Mouse (Mus musculus) myocyte (in vitro differentiated cells): ENCODE measurements around the gene Gpx7. TPM values are rescaled to one million over a fixed set of nuclear protein-coding genes. Genes with fewer than 3 reads are reported as not detected.

ENCODE experiments used
- H3K27me3 ChIP-seq: one replicate; pipeline ENCODE4 v1.6.1; 2011; ENCODE audit not compliant: control insufficient read depth, insufficient read depth, insufficient read length
- H3K36me3 ChIP-seq: one replicate; pipeline ENCODE4 v1.6.1; 2011; ENCODE audit not compliant: control insufficient read depth, insufficient read depth
- H3K4me2 ChIP-seq: one replicate; pipeline ENCODE4 v1.6.1; 2011; ENCODE audit warnings: low read depth, control low read depth
- H3K4me3 ChIP-seq: one replicate; pipeline ENCODE4 v1.5.1; 2011; ENCODE audit warnings: mild to moderate bottlenecking, control low read depth, moderate library complexity
- H3K79me2 ChIP-seq: one replicate; pipeline ENCODE4 v1.6.1; 2011; ENCODE audit not compliant: control insufficient read depth, insufficient read depth
- H3ac ChIP-seq: one replicate; pipeline ENCODE4 v1.6.1; 2011; ENCODE audit not compliant: control insufficient read depth, insufficient read length
- CEBPB ChIP-seq: IDR thresholded peaks from 2 replicates; pipeline ENCODE4 v1.6.1; 2011; ENCODE audit warnings: mild to moderate bottlenecking, moderate library complexity; ENCODE audit not compliant: poor library complexity, insufficient read depth, severe bottlenecking
- E2F4 ChIP-seq: IDR thresholded peaks from one replicate; pipeline ENCODE4 v1.6.1; 2011; ENCODE audit warnings: mild to moderate bottlenecking, control low read depth, moderate library complexity; ENCODE audit not compliant: insufficient read depth
- MAX ChIP-seq: IDR thresholded peaks from one replicate; pipeline ENCODE4 v1.6.1; 2011; ENCODE audit warnings: low read depth, mild to moderate bottlenecking, control low read depth
- MYOD1 ChIP-seq, 3 experiments: IDR thresholded peaks; one replicate each; pipeline ENCODE4 v1.6.1; 2011; ENCODE audit warnings: control low read depth in 2 of 3, low read depth in 2 of 3, mild to moderate bottlenecking in 2 of 3, moderate library complexity in 1 of 3; ENCODE audit not compliant: insufficient read length in 2 of 3, control insufficient read depth in 1 of 3
- MYOG ChIP-seq, 3 experiments: IDR thresholded peaks; one replicate each; pipeline ENCODE4 v1.6.1; 2011; ENCODE audit warnings: control low read depth in 2 of 3, low read depth in 2 of 3, mild to moderate bottlenecking in 2 of 3; ENCODE audit not compliant: insufficient read length in 2 of 3, control insufficient read depth in 1 of 3, insufficient read depth in 1 of 3
- POLR2A ChIP-seq: IDR thresholded peaks from one replicate; pipeline ENCODE4 v1.6.1; 2011; ENCODE audit warnings: low read depth, mild to moderate bottlenecking, control low read depth, moderate library complexity; ENCODE audit not compliant: insufficient read length
- POLR2AphosphoS2 ChIP-seq: IDR thresholded peaks from one replicate; pipeline ENCODE4 v1.6.1; 2011; ENCODE audit warnings: low read depth, control low read depth; ENCODE audit not compliant: insufficient read length
- REST ChIP-seq: IDR thresholded peaks from one replicate; pipeline ENCODE4 v1.6.1; 2011; ENCODE audit warnings: mild to moderate bottlenecking, control low read depth, moderate library complexity; ENCODE audit not compliant: insufficient read depth, insufficient read length
- SRF ChIP-seq: IDR thresholded peaks from one replicate; pipeline ENCODE4 v1.6.1; 2011; ENCODE audit warnings: low read depth; ENCODE audit not compliant: control insufficient read depth, insufficient read length
- TCF12 ChIP-seq: IDR thresholded peaks from one replicate; pipeline ENCODE4 v1.6.1; 2011; ENCODE audit warnings: mild to moderate bottlenecking, control low read depth; ENCODE audit not compliant: poor library complexity, insufficient read depth, severe bottlenecking
- TCF3 ChIP-seq: IDR thresholded peaks from one replicate; pipeline ENCODE4 v1.6.1; 2011; ENCODE audit warnings: low read depth, control low read depth; ENCODE audit not compliant: insufficient read length
- USF1 ChIP-seq: IDR thresholded peaks from one replicate; pipeline ENCODE4 v1.6.1; 2011; ENCODE audit warnings: low read depth, mild to moderate bottlenecking, control low read depth, moderate library complexity
- polyA plus RNA-seq: library from polyadenylated mRNA; unstranded; fragments of >200 nt; fragmentation: generic; extraction: Trizol; gene quantifications from one replicate; pipeline ENCODE4 v1.2.1, GENCODE M21; 2012; ENCODE audit warnings: missing spikeins

The Gpx7 gene
- 0.34 TPM for polyA plus RNA-seq

DNA sequence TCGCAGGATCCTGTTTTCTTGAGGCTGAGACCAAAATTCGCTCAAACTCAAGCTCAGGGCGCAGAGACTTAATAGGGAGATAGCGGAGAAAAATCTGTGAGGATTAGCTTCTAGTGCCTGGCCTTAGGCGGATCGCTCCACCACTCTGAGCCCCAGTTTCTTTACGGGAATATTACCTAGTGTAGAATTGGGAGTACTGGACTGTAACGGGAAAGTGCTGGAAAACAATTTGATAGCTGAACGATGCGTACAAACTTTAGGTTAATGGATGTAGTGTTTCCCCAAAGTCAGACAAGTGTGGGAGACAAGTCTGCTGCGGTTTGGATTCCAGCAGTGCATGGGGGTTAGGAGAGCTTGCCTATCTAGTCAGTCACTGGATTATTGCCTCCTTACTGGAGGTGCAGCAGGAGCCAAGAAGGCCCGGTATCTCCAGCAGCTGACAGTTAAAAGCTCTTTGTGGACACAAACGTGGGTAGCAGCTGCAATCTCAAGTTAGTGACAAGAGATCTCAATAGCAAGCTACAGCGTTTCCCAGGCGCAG is at the start of gene Gpx7:
Gpx7 (minus strand) TSS at position 101 of the 541 bp plus-strand sequence.
- TF ChIP-seq MAX = no peak
- TF ChIP-seq E2F4 = no peak
- peak in 2 of 3 experiments; percentile 63 to 76 for TF ChIP-seq MYOG (IDR thresholded peaks at IDR 0.05; ENCODE audit: control insufficient read depth in 1 of 3, insufficient read depth in 1 of 3, insufficient read length in 2 of 3, low read depth in 2 of 3)
- no peak for TF ChIP-seq TCF3
- TF ChIP-seq MYOD1 (IDR thresholded peaks at IDR 0.05; ENCODE audit: control insufficient read depth in 1 of 3, insufficient read length in 2 of 3, low read depth in 2 of 3) = peak in 2 of 3 experiments; percentile 50 to 65
- no peak for TF ChIP-seq REST
- H3K36me3 ChIP-seq = no peaks in the 10 kb centered on the region
- no peaks in the 10 kb centered on the region for H3K79me2 ChIP-seq
- no peak within 1 kb of the TSS for H3K4me3 ChIP-seq
- H3K4me2 ChIP-seq = peak within 1 kb of the TSS; percentile 12
- H3ac ChIP-seq = no peak within 1 kb of the TSS
- no peaks in the 10 kb centered on the region for H3K27me3 ChIP-seq

DNA sequence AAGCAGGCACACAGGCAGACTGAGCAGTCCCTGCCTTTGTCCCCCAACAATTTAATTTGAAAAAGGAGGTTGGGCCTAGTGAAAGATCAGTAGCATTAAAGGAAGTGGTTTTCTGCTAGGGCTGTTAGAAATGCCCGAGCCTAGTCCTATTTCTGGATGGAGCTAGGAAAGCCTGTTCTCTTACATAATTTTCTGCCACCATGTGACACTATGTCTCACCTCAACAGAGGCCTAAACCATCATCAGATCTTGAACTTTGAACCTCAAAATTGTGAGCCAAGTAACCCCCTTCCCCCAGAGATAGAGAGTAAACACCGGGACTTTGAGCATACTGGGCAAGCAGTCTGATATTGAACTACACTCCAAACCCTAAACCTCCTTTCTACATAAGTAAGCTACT is 49.3 kb upstream of the Gpx7 start:
- Histone ChIP-seq H3K27me3 (no peaks in the 10 kb centered on the region), H3ac (no peak overlapping the region), H3K79me2 (peaks cover 9% of the 10 kb centered on the region), H3K4me2 (no peak overlapping the region), H3K36me3 (no peaks in the 10 kb centered on the region), H3K4me3 (no peak overlapping the region)
- no peak for TF ChIP-seq REST
- no peak for TF ChIP-seq MYOG (IDR thresholded peaks at IDR 0.05; ENCODE audit: control insufficient read depth in 1 of 3, insufficient read depth in 1 of 3, insufficient read length in 2 of 3, low read depth in 2 of 3)
- TF ChIP-seq POLR2A = no peak
- no peak for TF ChIP-seq TCF3
- no peak for TF ChIP-seq E2F4
- TF ChIP-seq CEBPB = no peak
- no peak for TF ChIP-seq POLR2AphosphoS2
- no peak for TF ChIP-seq USF1
- no peak for TF ChIP-seq MYOD1 (IDR thresholded peaks at IDR 0.05; ENCODE audit: control insufficient read depth in 1 of 3, insufficient read length in 2 of 3, low read depth in 2 of 3)
- no peak for TF ChIP-seq SRF
- no peak for TF ChIP-seq MAX
- TF ChIP-seq TCF12 = no peak

GRCm38 (mm10) chr4:108448091-108448490 is 41.3 kb upstream of the Gpx7 start:
- Histone ChIP-seq H3K79me2 (no peaks in the 10 kb centered on the region), H3ac (no peak overlapping the region), H3K27me3 (no peaks in the 10 kb centered on the region), H3K4me2 (no peak overlapping the region), H3K36me3 (no peaks in the 10 kb centered on the region), H3K4me3 (no peak overlapping the region)
- no peak for TF ChIP-seq REST
- no peak for TF ChIP-seq USF1
- no peak for TF ChIP-seq SRF
- TF ChIP-seq MYOG (IDR thresholded peaks at IDR 0.05; ENCODE audit: control insufficient read depth in 1 of 3, insufficient read depth in 1 of 3, insufficient read length in 2 of 3, low read depth in 2 of 3) = no peak
- no peak for TF ChIP-seq POLR2A
- TF ChIP-seq TCF12 = no peak
- no peak for TF ChIP-seq MYOD1 (IDR thresholded peaks at IDR 0.05; ENCODE audit: control insufficient read depth in 1 of 3, insufficient read length in 2 of 3, low read depth in 2 of 3)
- no peak for TF ChIP-seq TCF3
- no peak for TF ChIP-seq POLR2AphosphoS2
- TF ChIP-seq CEBPB = no peak
- TF ChIP-seq MAX = no peak
- TF ChIP-seq E2F4 = no peak

DNA sequence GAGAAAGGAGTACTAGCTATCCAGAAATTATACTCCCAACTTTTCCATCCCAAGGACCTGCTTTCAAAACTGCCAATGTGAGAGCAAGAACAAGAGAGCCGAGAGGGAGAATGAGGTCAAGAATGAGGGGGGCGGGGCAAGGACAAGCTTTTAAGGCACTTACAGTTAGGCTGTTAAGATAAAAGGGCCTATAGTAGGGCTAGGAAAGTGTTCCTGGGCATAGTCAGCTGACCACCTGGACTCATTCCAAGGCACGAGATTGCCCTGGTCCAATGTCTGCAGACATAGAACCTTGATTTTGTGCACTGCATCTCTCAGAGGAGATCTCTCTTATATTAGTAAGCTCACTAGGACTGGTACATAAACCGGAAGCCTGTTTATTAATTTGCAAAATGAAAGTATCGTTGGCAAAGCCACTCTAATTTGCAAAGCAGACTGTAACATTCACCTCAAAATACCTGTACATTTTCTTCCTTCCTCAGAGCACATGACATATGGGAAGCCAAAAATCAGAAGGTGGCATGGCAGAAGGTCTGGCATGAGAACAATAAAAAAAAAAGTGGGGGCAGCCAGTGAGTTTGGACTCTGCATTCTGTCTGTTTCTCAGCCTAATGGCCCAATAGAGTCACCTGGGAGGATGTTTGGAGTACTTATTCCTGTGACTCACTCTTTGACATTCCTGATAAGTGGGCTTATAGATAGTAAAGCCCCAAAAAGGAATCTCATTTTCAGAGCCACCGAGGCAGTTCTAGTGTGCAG is 31.5 kb upstream of the Gpx7 start:
- Histone ChIP-seq H3K79me2 (no peaks in the 10 kb centered on the region), H3K4me2 (peak overlapping the region; percentile 21), H3K27me3 (no peaks in the 10 kb centered on the region), H3K36me3 (no peaks in the 10 kb centered on the region), H3ac (no peak overlapping the region), H3K4me3 (no peak overlapping the region)
- no peak for TF ChIP-seq MYOG (IDR thresholded peaks at IDR 0.05; ENCODE audit: control insufficient read depth in 1 of 3, insufficient read depth in 1 of 3, insufficient read length in 2 of 3, low read depth in 2 of 3)
- TF ChIP-seq MYOD1 (IDR thresholded peaks at IDR 0.05; ENCODE audit: control insufficient read depth in 1 of 3, insufficient read length in 2 of 3, low read depth in 2 of 3) = no peak
- no peak for TF ChIP-seq TCF3
- no peak for TF ChIP-seq MAX
- TF ChIP-seq CEBPB = no peak
- no peak for TF ChIP-seq E2F4
- no peak for TF ChIP-seq TCF12
- TF ChIP-seq SRF = no peak
- no peak for TF ChIP-seq POLR2AphosphoS2
- no peak for TF ChIP-seq POLR2A
- no peak for TF ChIP-seq USF1
- TF ChIP-seq REST = no peak
